Mouse (Mus musculus): ENCODE measurements around the gene Olfml2a. TPM values are rescaled to one million over a fixed set of nuclear protein-coding genes. Genes with fewer than 3 reads are reported as not detected.
A peak's percentile ranks its signal among the peaks of the same experiment; 100 is the strongest.

Olfml2a gene
- total RNA-seq (2021) = 1 to 10 TPM; 1.2 to 1.3 TPM
- long read RNA-seq, full-length matches to known transcripts = 3 of 4 reads
- long read RNA-seq, partial matches to known transcripts = 0 of 4 reads
- long read RNA-seq, other reads (novel, unspliced or antisense) = 1 of 4 reads

GRCm38 (mm10) chr2:38931851-38932667 lies at the start of gene Olfml2a:
TSS of gene Olfml2a (plus strand) at chr2:38931978.
- peak in 1 of 2 experiments; percentile 66 for DNase-seq (ENCODE audit: low spot score in 2 of 2)

- DNase-seq (ENCODE audit: low spot score in 2 of 2) = no peak
Observed at GRCm38 (mm10) chr2:38902866-38903265, 28.9 kb upstream of the Olfml2a start.

GRCm38 (mm10) chr2:38904290-38904689 lies 27.5 kb upstream of the Olfml2a start:
- no peak for DNase-seq (ENCODE audit: low spot score in 2 of 2)

GRCm38 (mm10) chr2:38906097-38906496 lies 25.7 kb upstream of the Olfml2a start:
- DNase-seq (ENCODE audit: low spot score in 2 of 2) = peak; percentile 9 to 53

- no peak for DNase-seq (ENCODE audit: low spot score in 2 of 2)
Observed at GRCm38 (mm10) chr2:38908604-38909003, 23.2 kb upstream of the Olfml2a start.

GRCm38 (mm10) chr2:38914517-38914916 lies 17.3 kb upstream of the Olfml2a start:
- DNase-seq (ENCODE audit: low spot score in 2 of 2) = no peak

GRCm38 (mm10) chr2:38914965-38915364 lies 16.8 kb upstream of the Olfml2a start:
- no peak for DNase-seq (ENCODE audit: low spot score in 2 of 2)

- no peak for DNase-seq (ENCODE audit: low spot score in 2 of 2)
Observed at GRCm38 (mm10) chr2:38916947-38917691, 14.7 kb upstream of the Olfml2a start.

- DNase-seq (ENCODE audit: low spot score in 2 of 2) = no peak
Observed at GRCm38 (mm10) chr2:38921374-38921773, 10.4 kb upstream of the Olfml2a start.

- no peak for DNase-seq (ENCODE audit: low spot score in 2 of 2)
Observed at GRCm38 (mm10) chr2:38923471-38923870, 8.3 kb upstream of the Olfml2a start.

GRCm38 (mm10) chr2:38923911-38924310 lies 7.9 kb upstream of the Olfml2a start:
- DNase-seq (ENCODE audit: low spot score in 2 of 2) = no peak

GRCm38 (mm10) chr2:38924571-38924970 lies 7.2 kb upstream of the Olfml2a start:
- no peak for DNase-seq (ENCODE audit: low spot score in 2 of 2)

- peak in 1 of 2 experiments; percentile 11 for DNase-seq (ENCODE audit: low spot score in 2 of 2)
Observed at GRCm38 (mm10) chr2:38925171-38926080, 6.4 kb upstream of the Olfml2a start.

GRCm38 (mm10) chr2:38926145-38926891 lies 5.5 kb upstream of the Olfml2a start:
- DNase-seq (ENCODE audit: low spot score in 2 of 2) = peak; percentile 89 to 97

GRCm38 (mm10) chr2:38927115-38927979 lies 4.4 kb upstream of the Olfml2a start, which contains the start of gene Nr6a1:
TSS of gene Nr6a1 (minus strand) at chr2:38927688.
- peak in 1 of 2 experiments; percentile 50 for DNase-seq (ENCODE audit: low spot score in 2 of 2)

GRCm38 (mm10) chr2:38930269-38930668 lies 1.5 kb upstream of the Olfml2a start:
- DNase-seq (ENCODE audit: low spot score in 2 of 2) = no peak

GRCm38 (mm10) chr2:38933931-38934330 lies 2.2 kb downstream of the Olfml2a start:
- DNase-seq (ENCODE audit: low spot score in 2 of 2) = no peak

GRCm38 (mm10) chr2:38934936-38935335 lies 3.2 kb downstream of the Olfml2a start:
- DNase-seq (ENCODE audit: low spot score in 2 of 2) = no peak

- DNase-seq (ENCODE audit: low spot score in 2 of 2) = no peak
Observed at GRCm38 (mm10) chr2:38936721-38937378, 5.1 kb downstream of the Olfml2a start.

All from layer of hippocampus, adult 18-20 months (tissue).